Mouse (Mus musculus) retina, embryonic 14.5 days (tissue): ENCODE data around the gene Rftn2.

ENCODE experiments used
- DNase-seq: peaks from one replicate; pipeline ENCODE4 v3.0.0-alpha.2; 2015; ENCODE audit warnings: low spot score

Rftn2 gene

GRCm38 (mm10) chr1:55123561-55123960, 103.0 kb downstream of the Rftn2 start:
- no peak for DNase-seq

GRCm38 (mm10) chr1:55123046-55123445, 103.5 kb downstream of the Rftn2 start:
- no peak for DNase-seq
